Mouse (Mus musculus): ENCODE data around the gene Scgb2b11.
"Not testable (repeated sequence)": the region's sequence is repeated elsewhere in the genome, so short reads cannot be mapped to it uniquely, and the experiment has no call there.

Gene Scgb2b11

GRCm38 (mm10) chr7:32211045-32211444 lies at the start of gene Scgb2b11:
TSS of gene Scgb2b11 (minus strand) at chr7:32211145.
- not testable (repeated sequence) for DNase-seq (ENCODE audit: low spot score)

GRCm38 (mm10) chr7:32222540-32222939 lies 11.6 kb upstream of the Scgb2b11 start, which contains the start of gene Scgb1b11:
TSS of gene Scgb1b11 (plus strand) at chr7:32222840.
- DNase-seq (ENCODE audit: low spot score) = not testable (repeated sequence)
